Mouse (Mus musculus) embryo, embryonic 10.5 days (tissue): Measurements from ENCODE around the gene Hdc.

ENCODE experiments used
- DNase-seq: peaks from one replicate; pipeline ENCODE4 v3.0.0-alpha.2; 2015; ENCODE audit warnings: low spot score

The Hdc gene

DNA sequence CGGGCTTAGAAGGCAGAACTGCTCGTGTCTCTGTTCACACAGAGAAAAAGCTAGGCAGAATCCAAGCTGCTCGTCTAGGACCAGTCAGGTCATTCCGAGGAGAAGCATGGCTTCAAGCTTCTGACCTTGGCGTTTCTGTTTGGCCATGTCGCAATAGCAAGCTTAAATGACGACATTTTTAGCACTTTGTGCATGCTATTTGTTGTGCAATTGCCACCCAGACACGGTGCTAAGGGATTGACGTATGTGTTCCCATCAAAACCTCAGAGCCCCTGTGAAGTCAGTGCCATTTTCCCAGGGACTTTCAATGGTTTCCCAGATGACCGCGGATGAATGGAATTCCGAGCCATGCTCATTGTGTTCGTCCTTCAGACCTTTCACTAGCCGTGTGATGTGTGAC lies 18.6 kb downstream of the Hdc start:
- no peak for DNase-seq

DNA sequence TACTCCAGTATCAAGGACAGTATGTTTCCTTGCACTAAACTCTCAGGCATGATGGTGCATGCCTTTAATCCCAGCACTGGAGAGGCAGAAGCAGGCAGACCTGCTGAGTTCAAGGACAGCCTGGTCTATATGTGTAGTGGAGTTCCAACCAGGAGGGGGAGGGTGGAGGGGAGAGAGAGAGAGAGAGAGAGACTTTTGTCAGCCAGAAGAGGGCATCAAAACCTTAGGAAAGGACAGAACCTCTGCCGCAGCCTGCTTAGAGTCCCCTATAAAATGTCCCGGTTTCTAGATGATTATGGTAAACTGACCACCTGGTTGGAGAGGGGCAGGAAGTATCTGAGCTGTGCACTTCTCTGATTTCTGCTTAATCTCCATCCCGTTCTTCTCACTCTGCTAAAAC lies 20.1 kb downstream of the Hdc start:
- DNase-seq, result peak; percentile 49

DNA sequence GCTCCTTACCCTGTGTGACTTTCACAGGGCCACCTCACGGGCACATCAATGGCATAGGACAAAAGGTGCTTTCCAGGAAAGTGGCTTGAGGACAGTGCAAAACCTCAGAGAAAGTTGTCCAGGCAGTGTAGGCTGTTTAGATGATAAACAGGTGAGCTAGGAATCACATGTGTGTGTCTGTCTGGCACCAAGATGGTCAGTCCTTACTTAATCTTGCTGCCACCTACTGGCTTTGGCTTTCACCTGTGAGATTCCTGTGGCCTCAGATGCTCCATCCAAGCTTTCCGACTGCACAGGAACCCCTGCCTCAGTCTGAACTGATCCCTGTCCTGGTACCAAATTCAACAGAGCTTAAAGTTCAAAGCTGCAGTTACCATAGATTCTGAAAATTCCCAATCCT lies 20.7 kb downstream of the Hdc start:
- DNase-seq, result no peak

DNA sequence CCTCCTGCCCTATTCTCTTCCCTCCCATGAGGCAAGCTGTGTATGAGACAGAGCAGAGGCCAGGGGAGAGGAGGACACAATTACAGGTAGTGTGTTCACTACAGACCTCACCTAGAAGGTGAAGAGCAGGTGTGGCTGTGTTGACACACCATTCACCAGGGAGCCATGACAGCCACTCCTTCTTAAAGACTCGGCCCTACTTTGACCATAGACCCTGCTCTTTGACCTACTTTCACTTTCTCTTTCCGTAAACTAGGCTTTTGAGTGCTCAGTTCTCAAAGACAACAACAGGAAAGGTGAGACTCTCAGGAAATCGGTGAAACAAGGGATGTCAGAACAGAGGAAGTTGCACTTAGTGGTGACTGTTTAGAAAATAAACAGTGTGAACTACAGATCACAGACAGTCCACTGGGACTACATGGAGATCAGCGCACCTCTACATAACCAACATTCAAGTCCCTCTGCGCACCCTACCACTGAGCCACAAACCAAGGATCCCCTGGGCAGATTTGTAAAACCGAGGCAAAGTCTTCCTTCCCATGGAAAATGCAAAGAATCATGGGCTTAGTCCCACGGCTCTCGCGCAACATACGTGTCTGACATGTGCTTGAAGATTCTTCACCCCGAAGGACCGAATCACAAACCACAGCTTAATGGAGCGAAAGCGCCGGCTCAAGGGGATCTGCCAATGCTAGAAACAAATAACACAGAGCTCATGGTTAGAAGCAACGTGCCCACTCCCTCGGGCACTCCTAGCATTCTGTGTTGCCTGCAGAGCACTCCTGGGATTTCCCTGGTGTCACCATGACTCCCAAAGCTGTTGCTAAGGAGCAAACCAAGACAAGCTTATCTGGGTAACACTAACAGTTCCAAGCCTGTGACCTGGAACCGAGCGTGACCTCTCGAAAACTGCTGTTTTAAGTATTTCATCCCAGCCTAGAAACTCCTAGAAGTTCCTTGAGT lies 21.5 kb downstream of the Hdc start:
- no peak for DNase-seq

DNA sequence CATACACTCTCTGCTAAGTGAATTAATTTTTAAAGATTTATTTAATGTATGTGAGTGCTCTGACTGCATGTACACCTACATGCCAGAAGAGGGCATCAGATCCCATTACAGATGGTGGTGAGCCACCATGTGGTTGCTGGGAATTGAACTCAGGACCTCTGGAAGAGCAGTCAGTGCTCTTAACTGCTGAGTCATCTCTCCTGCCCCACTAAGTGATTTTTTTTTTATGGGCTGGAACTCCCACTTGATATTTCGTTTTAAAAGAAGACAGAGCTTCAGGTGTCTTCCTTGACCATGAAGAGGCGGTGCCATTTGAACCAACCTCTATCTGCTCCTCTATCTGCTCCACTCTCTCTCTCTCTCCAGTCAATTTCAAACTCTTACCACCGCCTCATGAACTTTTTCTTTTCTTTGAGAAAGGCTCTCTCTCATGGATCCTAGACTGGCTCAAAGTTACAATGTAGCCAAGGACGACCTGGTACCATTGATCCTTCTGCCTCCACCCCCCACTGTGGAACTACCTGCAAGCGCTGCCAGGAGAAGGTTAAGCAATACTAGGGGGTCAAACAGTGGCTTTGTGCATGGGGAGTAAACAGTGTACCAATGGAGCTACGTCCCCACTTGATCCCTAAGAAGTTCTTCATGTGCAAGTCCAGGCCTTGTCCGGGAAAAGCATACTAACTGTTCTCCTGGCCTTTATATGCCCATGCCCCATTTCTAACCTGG lies 22.6 kb downstream of the Hdc start:
- no peak for DNase-seq

DNA sequence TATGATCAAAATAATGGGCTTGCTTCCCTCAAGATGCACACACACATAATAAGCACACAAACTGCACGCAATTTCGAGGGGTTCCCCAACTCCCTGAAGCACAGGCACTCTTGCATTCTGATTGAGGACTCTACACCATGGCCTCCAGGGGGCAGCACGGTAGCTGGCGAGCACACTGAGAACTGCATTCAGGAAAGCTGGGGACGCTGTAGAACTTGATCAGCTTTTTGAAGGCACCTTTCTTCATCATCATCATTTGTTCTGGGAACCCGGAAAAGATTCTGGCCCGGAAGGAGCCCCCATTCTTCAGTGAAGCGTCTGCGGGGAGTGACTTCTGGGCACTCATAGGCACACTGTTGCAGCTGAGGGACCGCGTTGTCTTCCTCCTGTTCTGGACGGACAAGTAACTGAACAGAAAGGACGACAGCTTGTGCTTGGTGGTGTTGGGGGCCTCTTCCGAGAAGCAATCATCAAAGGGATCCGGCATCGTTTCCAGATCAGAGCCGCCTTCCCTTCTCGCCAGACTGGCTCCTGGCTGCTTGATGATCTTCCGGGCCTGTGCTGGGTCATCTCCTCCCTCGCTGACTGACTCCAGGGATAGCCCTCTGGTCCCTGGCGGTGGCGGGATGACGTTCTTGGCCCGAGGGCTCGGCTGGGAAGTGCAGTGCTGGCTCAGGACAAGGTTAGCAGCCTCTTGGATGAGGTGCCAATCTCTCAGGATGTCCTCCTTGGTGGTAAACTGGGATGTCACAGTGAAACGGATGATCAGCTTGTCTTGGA lies 25.1 kb downstream of the Hdc start:
- DNase-seq, result peak; percentile 88

DNA sequence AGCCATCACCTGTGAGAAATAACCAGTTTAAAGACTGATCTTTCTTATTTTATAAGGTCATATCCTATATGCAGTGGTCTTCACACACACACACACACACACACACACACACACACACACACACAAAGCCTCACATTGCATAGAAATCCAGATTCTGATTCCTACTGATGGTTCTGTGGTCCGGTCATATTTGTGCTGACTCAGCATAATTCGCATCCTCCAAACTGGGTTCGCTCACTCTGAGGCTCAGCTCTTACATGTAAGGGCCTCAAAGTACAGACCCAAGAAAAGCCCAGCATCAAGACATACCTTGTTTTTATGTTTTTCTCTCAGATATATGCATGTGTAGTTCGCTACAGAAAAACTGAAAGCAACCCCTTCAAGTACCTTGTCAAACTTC lies 27.8 kb downstream of the Hdc start:
- no peak for DNase-seq

DNA sequence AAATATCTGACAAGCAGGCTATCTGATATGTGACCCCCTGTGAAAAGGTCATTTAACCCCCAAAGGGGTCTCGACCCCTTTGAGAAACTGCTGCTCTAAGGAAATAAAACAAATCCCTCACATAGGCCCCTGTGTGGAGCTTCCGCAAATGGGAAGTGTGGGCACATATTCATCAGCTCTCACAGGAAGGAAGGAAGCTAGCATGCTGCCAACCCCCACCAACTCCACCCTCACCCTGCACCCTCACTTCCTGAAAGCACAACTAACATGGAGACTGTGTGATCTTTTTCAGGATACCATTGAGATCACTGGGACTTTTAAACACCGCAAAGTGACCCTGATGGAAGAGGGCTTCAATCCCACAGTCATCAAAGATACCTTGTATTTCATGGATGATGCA lies 31.6 kb downstream of the Hdc start:
- no peak for DNase-seq

DNA sequence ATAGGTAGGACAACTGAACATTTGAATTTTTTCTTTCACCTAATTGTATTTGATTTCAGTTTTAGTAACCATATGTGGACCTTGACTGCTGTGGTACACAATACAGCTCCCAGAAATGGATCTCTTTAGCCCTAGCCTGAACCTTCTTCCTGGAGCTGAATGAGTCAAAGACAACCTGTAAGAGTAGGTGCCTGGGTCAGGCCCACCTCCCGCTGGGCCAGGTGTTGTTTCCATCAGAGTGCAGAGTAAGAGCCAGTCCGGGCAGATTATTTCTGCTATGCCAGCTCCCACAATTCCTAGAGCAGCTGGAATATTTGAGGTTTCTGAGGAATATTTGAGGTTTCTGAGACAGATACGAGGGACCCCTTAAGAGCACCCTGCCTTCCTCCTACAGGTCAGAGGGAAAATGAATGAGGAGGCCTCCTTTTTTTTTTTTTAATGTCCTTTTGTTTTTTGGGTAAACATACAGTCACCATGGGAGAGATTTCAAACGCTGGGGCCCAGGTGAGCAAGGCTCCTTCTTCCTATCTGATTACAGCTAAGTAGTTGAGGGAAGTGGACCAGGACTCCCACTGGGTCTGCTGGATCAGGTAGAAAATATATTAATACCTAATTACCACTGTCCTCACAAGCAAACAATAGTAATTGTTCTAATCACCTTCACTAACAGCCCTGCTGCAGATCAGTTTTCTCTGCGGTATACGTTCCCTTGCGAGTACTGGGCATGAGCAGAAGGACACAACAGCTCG lies 34.3 kb downstream of the Hdc start:
- DNase-seq, result no peak

DNA sequence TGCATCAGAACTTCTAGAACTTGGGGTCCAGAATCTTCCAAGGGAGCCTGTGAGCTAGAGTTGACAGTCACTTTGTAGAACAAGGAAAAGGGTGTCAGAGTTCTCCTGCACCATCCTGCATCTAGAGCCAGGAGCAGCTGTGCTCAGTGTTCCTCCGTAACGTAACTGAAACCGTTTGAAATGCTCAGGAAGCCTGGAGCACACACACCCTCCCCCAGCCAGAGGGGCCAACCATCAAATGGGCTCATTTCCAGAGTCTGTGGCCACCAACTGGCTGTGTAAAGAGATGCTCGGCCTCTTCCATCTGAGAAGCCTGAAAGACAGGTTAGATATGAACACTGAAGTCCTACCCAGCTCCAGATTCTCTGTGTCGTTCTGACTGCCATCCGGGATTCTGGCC lies 35.1 kb downstream of the Hdc start:
- no peak for DNase-seq

DNA sequence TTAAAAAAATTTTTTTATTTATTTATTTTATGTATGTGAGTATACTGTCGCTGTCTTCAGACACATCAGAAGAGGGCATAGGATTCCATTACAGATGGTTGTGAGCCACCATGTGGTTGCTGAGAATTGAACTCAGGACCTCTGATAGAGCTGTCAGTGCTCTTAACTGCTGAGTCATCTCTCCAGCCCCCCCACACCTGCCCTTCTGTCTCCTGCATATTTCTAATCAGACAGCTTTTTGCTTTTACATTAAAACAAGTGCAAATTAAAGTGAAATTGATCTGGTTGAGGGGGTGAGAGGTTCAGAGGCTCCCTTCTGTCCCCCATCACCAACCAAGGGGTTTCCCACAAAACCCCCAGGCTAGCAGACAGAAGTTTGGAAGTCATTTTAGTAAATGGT lies 39.8 kb downstream of the Hdc start:
- no peak for DNase-seq

DNA sequence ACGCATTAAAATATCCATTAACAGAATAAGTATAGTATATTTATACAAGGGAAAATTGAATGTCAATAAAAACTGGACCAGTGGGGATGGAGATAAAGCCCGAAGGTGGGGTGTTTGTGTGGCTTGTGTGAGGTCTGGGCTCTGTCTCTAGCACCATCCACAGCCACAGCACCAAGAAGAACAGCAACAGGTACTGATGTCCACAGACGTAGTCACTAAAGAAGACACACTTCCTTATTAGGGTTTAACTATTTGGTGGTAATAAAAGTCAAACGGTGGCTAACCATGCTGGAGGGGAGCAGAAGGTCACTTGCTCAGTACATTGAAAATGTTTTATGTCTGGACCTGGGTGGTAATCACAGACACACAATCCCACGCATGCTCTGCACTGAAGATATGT lies 41.7 kb downstream of the Hdc start:
- no peak for DNase-seq

DNA sequence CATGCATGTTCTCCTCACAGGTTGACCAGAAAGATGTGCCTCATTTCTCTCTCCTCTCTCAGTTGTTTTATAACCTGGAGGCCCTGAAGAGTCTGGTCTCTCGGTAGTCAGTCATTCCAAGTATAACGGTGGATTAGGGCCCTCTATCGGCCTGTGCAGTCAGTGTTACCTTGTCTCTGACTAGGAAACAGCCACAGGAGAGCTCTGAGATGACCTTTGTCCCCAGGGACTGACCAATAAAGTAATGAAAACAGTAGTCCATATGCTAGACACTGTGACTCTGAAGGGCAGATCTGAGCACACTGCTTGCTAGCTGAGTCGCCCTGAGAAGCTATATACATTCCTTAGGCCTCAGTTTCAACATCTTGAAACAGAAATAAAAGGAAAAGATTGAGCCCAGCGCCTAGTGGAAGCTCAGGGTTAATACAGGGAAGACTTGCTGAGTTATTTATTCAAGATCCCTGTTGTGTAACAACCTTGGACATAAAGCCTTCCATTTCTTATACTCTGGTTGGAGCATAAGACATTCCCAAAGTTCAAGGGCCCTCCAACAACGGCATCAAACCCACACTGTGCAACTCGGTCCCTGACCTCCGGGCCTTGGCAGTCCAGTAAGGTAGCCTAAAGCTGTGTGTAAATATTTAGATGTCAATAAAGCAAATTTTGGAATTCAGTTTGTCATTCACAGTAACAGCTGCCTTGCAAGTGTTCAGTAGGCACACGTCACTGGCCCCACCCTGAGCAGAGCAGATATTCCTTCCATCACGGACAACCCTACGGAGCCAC lies 43.5 kb downstream of the Hdc start:
- DNase-seq, result no peak

DNA sequence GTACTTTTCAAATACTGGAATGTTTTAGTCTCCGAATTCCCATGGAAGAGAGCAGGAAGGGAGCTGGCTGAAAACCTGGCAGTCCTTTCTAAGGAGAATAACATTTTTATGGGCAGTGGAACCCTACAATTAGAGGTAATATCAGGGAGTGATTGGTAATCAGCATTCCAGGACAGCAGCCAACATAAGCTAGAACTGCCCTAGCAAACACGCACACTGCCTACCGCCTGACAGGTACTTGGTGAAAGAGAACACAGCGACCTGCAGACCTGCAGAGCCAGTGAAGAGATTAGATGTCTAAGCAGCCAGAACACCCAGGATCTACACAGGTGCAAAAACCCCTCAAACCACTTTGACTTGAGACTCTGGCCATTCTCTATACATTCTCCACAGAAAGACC lies 46.4 kb downstream of the Hdc start:
- DNase-seq, result no peak

DNA sequence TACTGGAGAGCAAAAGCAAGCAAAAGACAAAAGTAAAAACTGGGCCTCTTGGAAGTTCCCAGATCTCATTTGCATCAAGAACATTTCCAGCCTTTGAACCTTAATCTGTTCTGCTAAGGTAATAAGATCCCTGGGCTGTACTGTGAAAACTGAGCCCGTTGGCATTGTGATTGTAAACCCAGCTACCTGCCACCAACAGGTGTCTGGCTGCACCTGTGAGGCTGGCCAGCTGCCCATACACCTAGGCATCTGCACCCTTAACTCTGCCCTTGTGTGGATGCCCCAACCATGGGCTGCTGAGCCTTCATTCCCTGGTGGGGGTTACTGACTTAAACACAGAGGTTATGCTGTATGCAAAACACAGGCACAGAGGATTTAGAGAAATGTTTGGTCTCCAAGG lies 46.9 kb downstream of the Hdc start:
- no peak for DNase-seq

DNA sequence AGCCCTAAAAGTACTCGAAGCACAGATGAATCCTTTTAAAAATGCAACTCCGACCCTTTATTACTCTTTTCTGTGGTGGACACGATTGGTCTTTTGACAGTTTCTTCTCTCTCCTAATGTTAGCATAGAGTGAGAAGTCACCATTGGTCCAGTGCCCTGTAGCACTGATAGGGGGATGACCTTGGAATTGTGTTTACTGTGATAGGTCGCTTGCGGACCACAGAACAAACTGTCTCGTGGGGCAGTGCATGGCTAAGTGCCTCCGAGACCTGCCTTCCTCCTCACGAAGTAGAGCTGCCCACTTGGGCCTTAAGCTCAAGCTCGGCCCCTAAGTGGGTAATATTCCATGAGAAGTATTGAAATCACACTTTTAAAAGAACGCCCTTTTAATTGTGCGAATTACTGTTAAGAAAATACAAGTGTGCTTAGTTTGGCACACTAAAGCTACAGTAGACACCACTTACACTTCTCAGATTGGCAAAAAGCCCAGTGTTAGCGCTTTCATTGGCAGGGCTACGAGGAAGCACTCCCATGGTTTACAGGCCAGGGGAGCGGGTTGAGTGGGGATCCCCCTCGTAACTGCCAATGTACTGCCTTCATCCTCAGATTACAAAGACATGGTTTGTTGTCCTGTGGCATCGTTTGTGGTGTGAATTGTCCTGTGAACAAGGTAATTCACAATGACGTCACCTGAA lies 55.5 kb downstream of the Hdc start:
- DNase-seq, result no peak

DNA sequence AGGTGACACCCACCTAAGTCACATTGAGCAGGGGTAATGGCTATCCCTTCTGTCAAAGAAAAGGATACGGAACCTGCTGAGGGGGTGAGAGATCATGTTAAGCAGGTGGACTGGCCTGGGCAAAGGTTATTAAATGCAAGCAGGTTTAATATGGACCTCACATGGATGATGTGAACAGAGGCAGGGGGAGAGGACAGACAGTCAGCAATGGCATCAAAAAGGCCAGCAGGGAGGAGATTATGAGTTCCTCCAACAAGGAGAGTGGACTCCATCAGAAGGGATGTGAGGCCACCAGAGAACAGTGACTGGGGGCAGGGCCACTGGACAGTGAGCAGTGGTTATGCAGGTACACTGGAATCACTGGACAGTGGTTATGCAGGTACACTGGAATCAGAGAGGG lies 59.0 kb downstream of the Hdc start:
- no peak for DNase-seq

DNA sequence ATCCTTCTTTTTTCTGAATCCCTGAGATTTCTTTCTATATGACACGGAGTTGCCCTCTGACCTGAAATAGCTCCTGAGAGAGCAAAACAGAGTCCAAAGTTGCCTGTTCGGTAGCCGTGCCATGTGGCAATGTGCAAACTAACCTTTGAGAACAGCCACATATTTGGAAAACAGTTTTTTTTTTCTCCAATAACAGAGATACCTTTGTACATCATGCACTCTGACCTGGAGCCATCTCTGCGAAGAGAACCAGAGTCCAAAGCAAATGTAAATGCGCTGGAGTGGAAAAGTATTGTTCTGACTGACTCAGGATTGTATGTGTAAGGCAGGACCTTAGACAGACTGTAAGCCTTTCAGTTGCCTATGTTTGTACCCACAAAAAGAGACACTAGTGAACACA lies 63.6 kb downstream of the Hdc start:
- no peak for DNase-seq

DNA sequence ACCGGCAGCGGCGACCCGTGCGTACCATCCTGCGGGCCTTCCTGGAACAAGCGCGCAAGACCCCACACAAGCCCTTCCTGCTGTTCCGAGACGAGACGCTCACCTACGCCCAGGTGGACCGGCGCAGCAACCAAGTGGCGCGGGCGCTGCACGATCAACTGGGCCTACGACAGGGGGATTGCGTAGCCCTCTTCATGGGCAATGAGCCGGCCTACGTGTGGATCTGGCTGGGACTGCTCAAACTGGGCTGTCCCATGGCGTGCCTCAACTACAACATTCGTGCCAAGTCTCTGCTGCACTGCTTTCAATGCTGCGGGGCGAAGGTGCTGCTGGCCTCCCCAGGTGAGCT lies 65.8 kb downstream of the Hdc start:
- peak; percentile 13 for DNase-seq
